Mouse (Mus musculus) myocyte (in vitro differentiated cells): Measurements from ENCODE around the gene Skp2. TPM values are rescaled to one million over a fixed set of nuclear protein-coding genes. Genes with fewer than 3 reads are reported as not detected.
A peak's percentile ranks its signal among the peaks of the same experiment; 100 is the strongest.

Experiments used
- H3K27me3 ChIP-seq: one replicate; pipeline ENCODE4 v1.6.1; 2011; ENCODE audit not compliant: control insufficient read depth, insufficient read depth, insufficient read length
- H3K36me3 ChIP-seq: one replicate; pipeline ENCODE4 v1.6.1; 2011; ENCODE audit not compliant: control insufficient read depth, insufficient read depth
- H3K4me2 ChIP-seq: one replicate; pipeline ENCODE4 v1.6.1; 2011; ENCODE audit warnings: low read depth, control low read depth
- H3K4me3 ChIP-seq: one replicate; pipeline ENCODE4 v1.5.1; 2011; ENCODE audit warnings: mild to moderate bottlenecking, control low read depth, moderate library complexity
- H3K79me2 ChIP-seq: one replicate; pipeline ENCODE4 v1.6.1; 2011; ENCODE audit not compliant: control insufficient read depth, insufficient read depth
- H3ac ChIP-seq: one replicate; pipeline ENCODE4 v1.6.1; 2011; ENCODE audit not compliant: control insufficient read depth, insufficient read length
- CEBPB ChIP-seq: IDR thresholded peaks from 2 replicates; pipeline ENCODE4 v1.6.1; 2011; ENCODE audit warnings: mild to moderate bottlenecking, moderate library complexity; ENCODE audit not compliant: poor library complexity, insufficient read depth, severe bottlenecking
- E2F4 ChIP-seq: IDR thresholded peaks from one replicate; pipeline ENCODE4 v1.6.1; 2011; ENCODE audit warnings: mild to moderate bottlenecking, control low read depth, moderate library complexity; ENCODE audit not compliant: insufficient read depth
- MAX ChIP-seq: IDR thresholded peaks from one replicate; pipeline ENCODE4 v1.6.1; 2011; ENCODE audit warnings: low read depth, mild to moderate bottlenecking, control low read depth
- MYOD1 ChIP-seq, 3 experiments: IDR thresholded peaks; one replicate each; pipeline ENCODE4 v1.6.1; 2011; ENCODE audit warnings: control low read depth in 2 of 3, low read depth in 2 of 3, mild to moderate bottlenecking in 2 of 3, moderate library complexity in 1 of 3; ENCODE audit not compliant: insufficient read length in 2 of 3, control insufficient read depth in 1 of 3
- MYOG ChIP-seq, 3 experiments: IDR thresholded peaks; one replicate each; pipeline ENCODE4 v1.6.1; 2011; ENCODE audit warnings: control low read depth in 2 of 3, low read depth in 2 of 3, mild to moderate bottlenecking in 2 of 3; ENCODE audit not compliant: insufficient read length in 2 of 3, control insufficient read depth in 1 of 3, insufficient read depth in 1 of 3
- POLR2A ChIP-seq: IDR thresholded peaks from one replicate; pipeline ENCODE4 v1.6.1; 2011; ENCODE audit warnings: low read depth, mild to moderate bottlenecking, control low read depth, moderate library complexity; ENCODE audit not compliant: insufficient read length
- POLR2AphosphoS2 ChIP-seq: IDR thresholded peaks from one replicate; pipeline ENCODE4 v1.6.1; 2011; ENCODE audit warnings: low read depth, control low read depth; ENCODE audit not compliant: insufficient read length
- REST ChIP-seq: IDR thresholded peaks from one replicate; pipeline ENCODE4 v1.6.1; 2011; ENCODE audit warnings: mild to moderate bottlenecking, control low read depth, moderate library complexity; ENCODE audit not compliant: insufficient read depth, insufficient read length
- SRF ChIP-seq: IDR thresholded peaks from one replicate; pipeline ENCODE4 v1.6.1; 2011; ENCODE audit warnings: low read depth; ENCODE audit not compliant: control insufficient read depth, insufficient read length
- TCF12 ChIP-seq: IDR thresholded peaks from one replicate; pipeline ENCODE4 v1.6.1; 2011; ENCODE audit warnings: mild to moderate bottlenecking, control low read depth; ENCODE audit not compliant: poor library complexity, insufficient read depth, severe bottlenecking
- TCF3 ChIP-seq: IDR thresholded peaks from one replicate; pipeline ENCODE4 v1.6.1; 2011; ENCODE audit warnings: low read depth, control low read depth; ENCODE audit not compliant: insufficient read length
- USF1 ChIP-seq: IDR thresholded peaks from one replicate; pipeline ENCODE4 v1.6.1; 2011; ENCODE audit warnings: low read depth, mild to moderate bottlenecking, control low read depth, moderate library complexity
- polyA plus RNA-seq: library from polyadenylated mRNA; unstranded; fragments of >200 nt; fragmentation: generic; extraction: Trizol; gene quantifications from one replicate; pipeline ENCODE4 v1.2.1, GENCODE M21; 2012; ENCODE audit warnings: missing spikeins

The Skp2 gene
- polyA plus RNA-seq, 1 experiment = 5.0 TPM

DNA sequence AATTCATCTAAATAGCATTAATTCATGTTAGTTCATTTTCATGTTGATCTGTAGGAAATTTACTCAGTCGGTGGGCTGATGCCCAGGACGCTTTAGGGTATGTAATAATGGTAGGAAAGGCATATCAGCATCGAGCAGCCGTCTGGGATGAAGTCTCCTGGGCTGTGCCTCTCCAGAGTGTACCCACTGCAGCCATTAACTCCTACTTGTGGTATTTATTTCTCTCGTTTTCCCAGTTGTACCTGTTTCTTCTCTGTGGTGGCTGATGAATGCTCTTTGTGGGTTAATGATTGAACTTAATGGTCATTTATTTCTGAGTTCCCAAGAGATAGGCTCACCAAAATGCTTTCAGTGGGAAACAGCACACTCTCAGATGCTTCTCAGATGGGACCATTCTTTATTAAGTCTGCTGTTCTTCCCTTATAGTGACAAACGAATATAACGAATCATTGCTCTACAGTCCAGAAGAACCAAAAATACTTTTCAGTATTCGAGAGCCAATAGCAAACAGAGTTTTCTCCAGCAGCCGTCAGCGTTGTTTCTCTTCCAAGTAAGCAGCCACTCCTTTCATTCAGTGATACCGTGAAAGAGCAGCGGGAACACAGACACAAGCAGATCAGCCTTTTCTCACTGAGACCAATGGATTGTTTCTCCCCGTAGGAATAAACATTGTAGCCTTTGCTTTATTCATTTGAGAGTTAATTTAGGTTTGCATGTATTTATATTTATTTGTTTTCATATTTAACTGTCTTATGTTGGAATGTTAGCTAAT lies 48.7 kb downstream of the Skp2 start:
- Histone ChIP-seq H3ac (no peak overlapping the region), H3K79me2 (no peaks in the 10 kb centered on the region), H3K4me3 (no peak overlapping the region), H3K27me3 (no peaks in the 10 kb centered on the region), H3K4me2 (no peak overlapping the region), H3K36me3 (peaks cover 24% of the 10 kb centered on the region)
- TF ChIP-seq E2F4 = no peak
- TF ChIP-seq POLR2AphosphoS2 = no peak

DNA sequence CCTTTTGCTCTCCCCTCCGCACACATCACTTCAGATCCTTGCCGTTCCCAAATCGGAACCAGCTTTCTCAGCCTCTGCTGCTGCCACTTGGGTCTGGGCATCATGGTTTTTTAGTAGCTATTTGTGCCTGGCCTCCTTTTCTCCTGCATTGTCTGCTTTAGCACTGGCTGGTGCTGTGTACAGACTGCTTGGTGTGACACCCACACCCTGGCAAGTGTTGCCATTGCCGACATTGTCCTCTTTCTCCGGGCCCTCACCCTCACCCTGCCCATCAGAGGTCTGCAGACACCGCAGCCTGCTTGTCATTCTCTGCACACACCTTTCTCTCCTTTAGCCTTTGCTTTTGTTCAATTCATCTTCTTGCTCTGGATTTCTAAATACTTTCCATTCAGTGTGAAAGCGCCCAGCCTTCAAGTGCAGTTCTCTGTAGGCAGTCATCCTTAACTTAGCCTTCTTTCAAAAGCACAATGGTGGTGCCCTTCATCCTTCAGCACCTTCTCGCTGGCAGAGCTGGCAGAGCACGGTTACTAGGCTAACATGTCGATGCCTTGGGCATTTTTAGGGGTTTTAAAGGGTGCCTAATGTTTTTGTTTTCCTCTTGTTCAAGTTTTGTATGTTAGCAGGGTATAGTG lies 54.7 kb downstream of the Skp2 start:
- H3K36me3 ChIP-seq = no peaks in the 10 kb centered on the region

DNA sequence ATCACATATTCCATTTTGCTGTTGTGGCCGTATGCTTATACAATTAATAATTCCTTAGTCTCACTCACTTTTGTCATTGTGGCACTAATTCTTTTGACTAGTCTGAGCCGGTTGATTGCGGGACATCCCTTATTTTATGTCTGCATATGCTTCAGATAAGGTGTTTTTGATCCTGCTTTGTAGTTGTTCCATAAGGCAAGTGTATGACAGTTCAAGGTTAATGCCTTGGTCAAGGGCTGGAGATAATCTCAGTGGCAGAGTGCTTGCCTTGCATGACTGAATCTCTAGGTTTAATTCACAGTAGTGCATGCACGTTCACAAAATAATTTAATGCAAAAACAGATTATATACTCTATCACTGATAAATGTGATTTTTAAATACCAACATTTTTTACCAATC lies 58.4 kb downstream of the Skp2 start:
- TF ChIP-seq USF1 = no peak
- no peak for TF ChIP-seq REST
- TF ChIP-seq MYOG (IDR thresholded peaks at IDR 0.05; ENCODE audit: control insufficient read depth in 1 of 3, insufficient read depth in 1 of 3, insufficient read length in 2 of 3, low read depth in 2 of 3) = no peak
- no peak for TF ChIP-seq POLR2AphosphoS2
- TF ChIP-seq MAX = no peak
- TF ChIP-seq E2F4 = no peak
- TF ChIP-seq MYOD1 (IDR thresholded peaks at IDR 0.05; ENCODE audit: control insufficient read depth in 1 of 3, insufficient read length in 2 of 3, low read depth in 2 of 3) = no peak
- no peak for TF ChIP-seq TCF3
- TF ChIP-seq CEBPB = no peak
- no peak for TF ChIP-seq SRF
- TF ChIP-seq POLR2A = no peak
- TF ChIP-seq TCF12 = no peak
- Histone ChIP-seq H3ac (no peak overlapping the region), H3K36me3 (no peaks in the 10 kb centered on the region), H3K4me3 (no peak overlapping the region), H3K27me3 (no peaks in the 10 kb centered on the region), H3K4me2 (no peak overlapping the region), H3K79me2 (no peaks in the 10 kb centered on the region)

More for the DNA sequence above, 54.7 kb downstream of the Skp2 start:
- H3K27me3 ChIP-seq = no peaks in the 10 kb centered on the region
- no peak for TF ChIP-seq REST
- no peak for TF ChIP-seq E2F4
- TF ChIP-seq TCF12 = no peak
- no peak for TF ChIP-seq CEBPB
- no peak for TF ChIP-seq POLR2A
- no peak for TF ChIP-seq POLR2AphosphoS2
- no peak for TF ChIP-seq MYOD1 (IDR thresholded peaks at IDR 0.05; ENCODE audit: control insufficient read depth in 1 of 3, insufficient read length in 2 of 3, low read depth in 2 of 3)
- TF ChIP-seq USF1 = no peak
- no peak for TF ChIP-seq MYOG (IDR thresholded peaks at IDR 0.05; ENCODE audit: control insufficient read depth in 1 of 3, insufficient read depth in 1 of 3, insufficient read length in 2 of 3, low read depth in 2 of 3)
- TF ChIP-seq MAX = no peak
- no peak for TF ChIP-seq SRF
- no peak for TF ChIP-seq TCF3
- H3K79me2 ChIP-seq = no peaks in the 10 kb centered on the region
- no peak overlapping the region for H3K4me2 ChIP-seq
- H3ac ChIP-seq = no peak overlapping the region
- no peak overlapping the region for H3K4me3 ChIP-seq

DNA sequence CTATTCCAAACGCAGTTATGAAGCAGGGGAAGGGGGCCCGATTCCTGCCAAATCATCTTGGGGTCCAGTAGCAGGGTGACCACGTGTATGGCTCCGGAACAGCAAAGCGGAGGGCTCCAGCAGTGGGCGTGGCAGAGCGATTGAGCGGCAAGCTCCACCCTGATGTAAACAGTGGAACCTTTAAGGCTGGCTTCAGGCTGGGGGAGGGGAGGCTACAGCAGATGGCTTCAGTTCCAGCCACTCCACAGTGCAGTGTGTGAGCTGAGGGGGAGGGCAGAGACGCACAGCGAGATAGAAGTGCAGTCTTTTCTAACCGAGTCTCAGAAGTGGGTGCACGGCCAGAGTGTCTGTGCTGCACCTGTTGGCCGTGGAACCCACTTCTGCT lies 60.9 kb downstream of the Skp2 start:
- Histone ChIP-seq H3K79me2 (no peaks in the 10 kb centered on the region), H3K36me3 (no peaks in the 10 kb centered on the region), H3K27me3 (no peaks in the 10 kb centered on the region), H3ac (no peak overlapping the region), H3K4me2 (no peak overlapping the region), H3K4me3 (no peak overlapping the region)
- TF ChIP-seq MYOG (IDR thresholded peaks at IDR 0.05; ENCODE audit: control insufficient read depth in 1 of 3, insufficient read depth in 1 of 3, insufficient read length in 2 of 3, low read depth in 2 of 3) = no peak
- peak in 1 of 3 experiments; percentile 1 for TF ChIP-seq MYOD1 (IDR thresholded peaks at IDR 0.05; ENCODE audit: control insufficient read depth in 1 of 3, insufficient read length in 2 of 3, low read depth in 2 of 3)
- TF ChIP-seq MAX = no peak

DNA sequence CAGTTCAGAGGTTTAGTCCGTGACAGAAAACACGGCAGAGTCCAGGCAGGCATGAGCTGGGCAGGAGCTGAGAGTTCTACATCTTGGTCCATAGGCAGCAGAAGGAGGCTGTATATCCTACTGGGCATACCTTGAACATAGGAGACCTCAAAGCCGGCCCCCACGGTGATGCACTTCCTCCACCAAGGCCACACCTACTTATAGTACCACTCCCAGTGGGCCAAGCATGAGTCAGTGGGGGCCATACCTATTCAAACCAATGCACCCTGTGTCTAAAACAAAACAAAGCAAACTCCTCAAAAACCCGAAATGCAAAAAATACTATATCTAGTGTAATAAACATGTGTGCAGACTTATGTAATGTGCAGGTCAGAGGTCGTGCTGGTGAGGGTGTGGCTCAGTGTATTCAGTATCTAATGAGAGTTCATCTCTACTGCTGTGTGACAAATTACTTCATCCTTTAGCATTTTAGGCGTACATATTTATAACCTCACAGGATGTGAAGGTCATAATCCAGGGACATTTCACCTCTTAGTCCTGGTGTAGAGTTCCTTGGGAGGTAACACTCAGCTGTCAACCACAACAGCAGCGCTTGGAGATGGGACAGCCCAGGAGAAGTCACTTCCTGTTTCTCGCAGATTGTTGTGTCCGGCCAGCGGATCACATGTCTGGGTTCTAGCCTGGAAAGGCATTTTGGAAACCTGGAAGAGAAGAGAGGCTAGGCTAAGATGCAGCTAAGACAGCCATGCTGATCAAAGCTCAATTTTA lies 61.4 kb downstream of the Skp2 start:
- Histone ChIP-seq H3K27me3 (no peaks in the 10 kb centered on the region), H3ac (no peak overlapping the region), H3K4me2 (no peak overlapping the region), H3K36me3 (no peaks in the 10 kb centered on the region), H3K79me2 (no peaks in the 10 kb centered on the region), H3K4me3 (no peak overlapping the region)
- TF ChIP-seq E2F4 (no peak), USF1 (no peak), REST (no peak), POLR2A (no peak), POLR2AphosphoS2 (no peak), TCF12 (no peak), MAX (no peak), TCF3 (no peak), MYOG (IDR thresholded peaks at IDR 0.05; ENCODE audit: control insufficient read depth in 1 of 3, insufficient read depth in 1 of 3, insufficient read length in 2 of 3, low read depth in 2 of 3) (no peak), SRF (no peak), MYOD1 (IDR thresholded peaks at IDR 0.05; ENCODE audit: control insufficient read depth in 1 of 3, insufficient read length in 2 of 3, low read depth in 2 of 3) (no peak), CEBPB (no peak)
